Mouse (Mus musculus): ENCODE measurements at regions not wholly inside any gene's neighbourhood (a gene's known extent, or its start where the extent isn't known, plus 50 kb on each side); places are given as distances from the start of the nearest gene placed in this dataset.

- Histone ChIP-seq H3K9me3 (ENCODE audit: control insufficient read depth, low read length) (no peaks in the 10 kb centered on the region), H3K4me2 (ENCODE audit: low read depth, low read length) (no peak overlapping the region), H3K9ac (replicated peaks; ENCODE audit: low read depth, low read length) (no peak overlapping the region), H3K27me3 (ENCODE audit: control insufficient read depth, insufficient read depth, low read length) (no peaks in the 10 kb centered on the region), H3K4me3 (ENCODE audit: low read depth, low read length) (no peak overlapping the region), H3K4me1 (ENCODE audit: control insufficient read depth, insufficient read depth, low read length) (no peaks in the 10 kb centered on the region), H3K27ac (ENCODE audit: low read depth, low read length) (no peak overlapping the region), H3K36me3 (ENCODE audit: control insufficient read depth, insufficient read depth, low read length) (no peaks in the 10 kb centered on the region)
- no peak for ATAC-seq (ENCODE audit: low read depth)
- WGBS, result 89% methylated on average over 3 of the region's 3 CpGs
Measured at GRCm38 (mm10) chr15:40223272-40223671, 89.1 kb downstream of the 9330182O14Rik start.

DNA sequence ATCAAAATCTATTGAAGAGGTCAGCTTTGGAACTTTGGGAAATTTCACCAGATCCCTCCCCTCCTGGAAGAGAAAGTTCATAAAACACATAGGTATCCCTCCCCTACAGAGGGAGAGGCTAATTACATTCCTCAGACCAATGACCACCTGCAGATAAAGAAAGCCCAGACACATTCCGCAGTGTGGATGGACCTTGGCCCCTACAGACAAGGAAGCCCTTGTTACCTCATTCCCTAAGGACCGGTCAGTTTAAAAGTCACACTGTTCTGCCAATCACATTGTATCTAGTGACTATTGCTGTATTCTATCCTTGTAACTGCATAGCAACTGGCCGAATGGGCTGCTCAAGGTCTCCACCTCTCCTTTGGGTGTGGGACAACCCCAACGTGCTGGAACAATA lies 107.6 kb downstream of the 9330182O14Rik start:
- Histone ChIP-seq H3K27ac (ENCODE audit: low read depth, low read length) (no peak overlapping the region), H3K4me3 (ENCODE audit: low read depth, low read length) (no peak overlapping the region)
- no peak for ATAC-seq (ENCODE audit: low read depth)

DNA sequence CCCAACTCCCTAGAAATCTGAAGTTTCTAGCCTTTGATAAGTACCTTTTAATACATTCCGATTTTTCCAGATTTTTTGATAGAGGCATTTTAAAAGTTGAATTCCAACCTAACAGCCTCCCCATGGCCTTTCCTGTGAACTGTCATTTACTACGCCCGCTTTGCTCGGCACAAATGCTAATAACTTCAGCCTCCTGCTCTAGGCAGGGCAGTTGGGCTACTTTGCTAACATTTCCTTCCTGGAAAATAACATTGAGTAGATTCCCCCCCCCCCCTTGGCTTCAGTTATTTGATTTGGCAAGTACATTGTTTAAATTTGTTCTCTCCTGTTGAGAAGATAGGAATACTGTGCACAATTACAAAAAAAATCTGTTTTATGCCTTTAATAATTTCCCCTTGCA lies 114.8 kb downstream of the 9330182O14Rik start:
- Histone ChIP-seq H3K9me3 (ENCODE audit: control insufficient read depth, low read length) (no peaks in the 10 kb centered on the region), H3K9ac (replicated peaks; ENCODE audit: low read depth, low read length) (no peak overlapping the region), H3K27me3 (ENCODE audit: control insufficient read depth, insufficient read depth, low read length) (no peaks in the 10 kb centered on the region), H3K36me3 (ENCODE audit: control insufficient read depth, insufficient read depth, low read length) (no peaks in the 10 kb centered on the region), H3K4me1 (ENCODE audit: control insufficient read depth, insufficient read depth, low read length) (no peaks in the 10 kb centered on the region), H3K27ac (ENCODE audit: low read depth, low read length) (no peak overlapping the region), H3K4me2 (ENCODE audit: low read depth, low read length) (no peak overlapping the region), H3K4me3 (ENCODE audit: low read depth, low read length) (no peak overlapping the region)
- ATAC-seq (ENCODE audit: low read depth), result no peak
- 85% methylated on average over 4 of the region's 4 CpGs for WGBS

More for the DNA sequence above, 107.6 kb downstream of the 9330182O14Rik start:
- no peaks in the 10 kb centered on the region for H3K4me1 ChIP-seq (ENCODE audit: control insufficient read depth, insufficient read depth, low read length)
- WGBS, result 65% methylated on average over 4 of the region's 4 CpGs
- H3K27me3 ChIP-seq (ENCODE audit: control insufficient read depth, insufficient read depth, low read length), result no peaks in the 10 kb centered on the region
- no peaks in the 10 kb centered on the region for H3K36me3 ChIP-seq (ENCODE audit: control insufficient read depth, insufficient read depth, low read length)
- no peak overlapping the region for H3K9ac ChIP-seq (replicated peaks; ENCODE audit: low read depth, low read length)
- H3K9me3 ChIP-seq (ENCODE audit: control insufficient read depth, low read length), result no peaks in the 10 kb centered on the region
- H3K4me2 ChIP-seq (ENCODE audit: low read depth, low read length), result no peak overlapping the region

- 81% methylated on average over 5 of the region's 5 CpGs for WGBS
- Histone ChIP-seq H3K36me3 (ENCODE audit: control insufficient read depth, insufficient read depth, low read length) (no peaks in the 10 kb centered on the region), H3K27ac (ENCODE audit: low read depth, low read length) (no peak overlapping the region), H3K4me2 (ENCODE audit: low read depth, low read length) (no peak overlapping the region), H3K27me3 (ENCODE audit: control insufficient read depth, insufficient read depth, low read length) (no peaks in the 10 kb centered on the region), H3K4me3 (ENCODE audit: low read depth, low read length) (no peak overlapping the region), H3K9me3 (ENCODE audit: control insufficient read depth, low read length) (no peaks in the 10 kb centered on the region), H3K4me1 (ENCODE audit: control insufficient read depth, insufficient read depth, low read length) (no peaks in the 10 kb centered on the region), H3K9ac (replicated peaks; ENCODE audit: low read depth, low read length) (no peak overlapping the region)
- no peak for ATAC-seq (ENCODE audit: low read depth)
Measured at GRCm38 (mm10) chr15:40259433-40259832, 125.3 kb downstream of the 9330182O14Rik start.

DNA sequence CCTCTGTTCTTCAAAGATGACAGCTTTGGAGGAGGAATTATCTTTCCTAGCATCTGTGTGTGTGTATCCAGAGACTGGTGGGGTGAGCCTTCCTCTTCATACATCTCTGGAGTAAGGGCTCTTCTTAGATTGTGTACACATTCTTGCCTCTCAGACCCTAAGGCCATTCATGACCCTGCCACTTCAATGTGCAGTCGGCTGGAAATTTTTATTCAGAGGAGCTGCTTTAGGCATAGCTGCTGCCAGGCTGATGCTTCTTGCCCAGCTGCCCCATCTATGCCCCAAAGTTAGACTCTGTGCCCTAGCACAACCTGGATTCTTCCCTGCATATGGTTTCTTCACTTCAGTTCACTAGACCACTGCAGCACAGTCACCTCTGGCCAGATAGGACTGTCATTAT lies 144.9 kb downstream of the 9330182O14Rik start:
- 82% methylated on average over 1 of the region's 1 CpGs for WGBS
- H3K27ac ChIP-seq (ENCODE audit: low read depth, low read length), result no peak overlapping the region
- H3K27me3 ChIP-seq (ENCODE audit: control insufficient read depth, insufficient read depth, low read length), result no peaks in the 10 kb centered on the region
- no peaks in the 10 kb centered on the region for H3K4me1 ChIP-seq (ENCODE audit: control insufficient read depth, insufficient read depth, low read length)
- no peak for ATAC-seq (ENCODE audit: low read depth)
- no peak overlapping the region for H3K9ac ChIP-seq (replicated peaks; ENCODE audit: low read depth, low read length)
- no peaks in the 10 kb centered on the region for H3K36me3 ChIP-seq (ENCODE audit: control insufficient read depth, insufficient read depth, low read length)
- no peak overlapping the region for H3K4me2 ChIP-seq (ENCODE audit: low read depth, low read length)
- no peak overlapping the region for H3K4me3 ChIP-seq (ENCODE audit: low read depth, low read length)
- H3K9me3 ChIP-seq (ENCODE audit: control insufficient read depth, low read length), result no peaks in the 10 kb centered on the region

GRCm38 (mm10) chr15:40280551-40280950 lies 146.4 kb downstream of the 9330182O14Rik start:
- ATAC-seq (ENCODE audit: low read depth), result no peak
- Histone ChIP-seq H3K4me1 (ENCODE audit: control insufficient read depth, insufficient read depth, low read length) (no peaks in the 10 kb centered on the region), H3K4me3 (ENCODE audit: low read depth, low read length) (no peak overlapping the region), H3K9ac (replicated peaks; ENCODE audit: low read depth, low read length) (no peak overlapping the region), H3K27ac (ENCODE audit: low read depth, low read length) (no peak overlapping the region), H3K4me2 (ENCODE audit: low read depth, low read length) (no peak overlapping the region), H3K9me3 (ENCODE audit: control insufficient read depth, low read length) (no peaks in the 10 kb centered on the region), H3K36me3 (ENCODE audit: control insufficient read depth, insufficient read depth, low read length) (no peaks in the 10 kb centered on the region), H3K27me3 (ENCODE audit: control insufficient read depth, insufficient read depth, low read length) (no peaks in the 10 kb centered on the region)

GRCm38 (mm10) chr15:40281078-40281720 lies 147.0 kb downstream of the 9330182O14Rik start:
- Histone ChIP-seq H3K27me3 (ENCODE audit: control insufficient read depth, insufficient read depth, low read length) (no peaks in the 10 kb centered on the region), H3K36me3 (ENCODE audit: control insufficient read depth, insufficient read depth, low read length) (no peaks in the 10 kb centered on the region), H3K4me1 (ENCODE audit: control insufficient read depth, insufficient read depth, low read length) (no peaks in the 10 kb centered on the region), H3K4me3 (ENCODE audit: low read depth, low read length) (no peak overlapping the region), H3K9ac (replicated peaks; ENCODE audit: low read depth, low read length) (no peak overlapping the region), H3K4me2 (ENCODE audit: low read depth, low read length) (no peak overlapping the region), H3K27ac (ENCODE audit: low read depth, low read length) (no peak overlapping the region), H3K9me3 (ENCODE audit: control insufficient read depth, low read length) (no peaks in the 10 kb centered on the region)
- no peak for ATAC-seq (ENCODE audit: low read depth)
- WGBS, result 71% methylated on average over 1 of the region's 1 CpGs

GRCm38 (mm10) chr15:40291602-40292001 lies 157.4 kb downstream of the 9330182O14Rik start:
- Histone ChIP-seq H3K4me1 (ENCODE audit: control insufficient read depth, insufficient read depth, low read length) (no peaks in the 10 kb centered on the region), H3K9ac (replicated peaks; ENCODE audit: low read depth, low read length) (no peak overlapping the region), H3K4me3 (ENCODE audit: low read depth, low read length) (no peak overlapping the region), H3K4me2 (ENCODE audit: low read depth, low read length) (no peak overlapping the region), H3K27ac (ENCODE audit: low read depth, low read length) (no peak overlapping the region), H3K27me3 (ENCODE audit: control insufficient read depth, insufficient read depth, low read length) (no peaks in the 10 kb centered on the region), H3K36me3 (ENCODE audit: control insufficient read depth, insufficient read depth, low read length) (no peaks in the 10 kb centered on the region), H3K9me3 (ENCODE audit: control insufficient read depth, low read length) (no peaks in the 10 kb centered on the region)
- WGBS, result 93% methylated on average over 1 of the region's 1 CpGs
- ATAC-seq (ENCODE audit: low read depth), result no peak

GRCm38 (mm10) chr15:40312226-40312625 lies 178.1 kb downstream of the 9330182O14Rik start:
- Histone ChIP-seq H3K9ac (replicated peaks; ENCODE audit: low read depth, low read length) (no peak overlapping the region), H3K36me3 (ENCODE audit: control insufficient read depth, insufficient read depth, low read length) (no peaks in the 10 kb centered on the region), H3K27ac (ENCODE audit: low read depth, low read length) (no peak overlapping the region), H3K4me1 (ENCODE audit: control insufficient read depth, insufficient read depth, low read length) (no peaks in the 10 kb centered on the region), H3K9me3 (ENCODE audit: control insufficient read depth, low read length) (no peaks in the 10 kb centered on the region), H3K4me2 (ENCODE audit: low read depth, low read length) (no peak overlapping the region), H3K27me3 (ENCODE audit: control insufficient read depth, insufficient read depth, low read length) (no peaks in the 10 kb centered on the region), H3K4me3 (ENCODE audit: low read depth, low read length) (no peak overlapping the region)
- ATAC-seq (ENCODE audit: low read depth), result no peak
- 87% methylated on average over 2 of the region's 2 CpGs for WGBS
